Mouse (Mus musculus) kidney, adult 11 months (tissue): ENCODE data around the gene Vmn1r4.

Source experiments
- DNase-seq: peaks from one replicate; pipeline ENCODE4 v3.0.0; 2022

The Vmn1r4 gene

DNA sequence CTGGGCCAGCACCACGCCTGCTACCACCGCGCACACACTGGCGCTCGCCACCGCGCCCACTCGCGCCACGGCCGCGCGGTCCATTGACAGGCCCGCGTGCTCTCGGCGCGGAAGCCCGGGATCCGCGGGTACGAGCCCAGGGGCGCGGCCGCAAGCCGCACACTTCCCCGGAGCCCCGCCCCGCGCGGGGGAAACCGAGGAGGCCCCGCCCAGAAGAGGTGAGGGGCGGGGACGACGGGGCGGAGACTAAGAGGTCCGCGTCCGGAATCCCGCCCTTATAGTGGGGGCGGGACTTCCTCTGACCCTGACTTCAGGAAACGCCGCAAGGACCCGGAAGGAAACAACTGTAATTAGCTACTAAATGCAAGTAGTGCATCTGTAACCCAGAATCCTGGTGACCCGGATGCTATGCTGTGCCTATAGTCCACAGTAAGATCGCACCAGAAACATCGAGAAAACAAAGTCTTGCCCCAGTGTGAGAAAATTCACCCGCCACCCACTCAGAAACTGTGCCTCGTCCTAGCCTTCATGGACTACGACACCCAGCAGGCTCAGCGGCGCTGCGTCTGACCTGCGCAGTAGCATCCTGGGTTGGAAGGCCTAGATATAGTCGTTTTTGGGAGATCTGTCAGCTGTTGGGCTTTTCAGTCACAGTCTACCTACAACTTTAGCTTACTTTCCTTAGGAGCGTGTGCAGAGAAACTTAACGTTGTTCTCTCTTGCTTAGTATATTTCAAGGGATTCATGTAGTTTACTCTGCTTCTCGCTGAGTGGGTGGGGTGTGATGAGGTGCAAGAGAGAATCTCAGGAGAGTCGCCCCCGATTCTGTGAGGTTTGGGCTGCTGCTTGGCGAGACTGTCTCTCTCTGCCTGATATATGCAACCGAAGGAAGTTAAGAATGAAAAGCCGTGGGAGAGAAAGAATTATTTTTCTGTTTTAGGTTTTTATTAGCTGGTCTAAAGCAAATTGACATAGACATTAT lies at the start of gene Vmn1r4, which contains the start of gene Nt5c3:
Gene Vmn1r4, plus strand, starts transcription at position 290 of the 982 bp plus-strand sequence.
Gene Nt5c3, minus strand, starts transcription at position 207 of the 982 bp plus-strand sequence.
- DNase-seq = peak; percentile 97

DNA sequence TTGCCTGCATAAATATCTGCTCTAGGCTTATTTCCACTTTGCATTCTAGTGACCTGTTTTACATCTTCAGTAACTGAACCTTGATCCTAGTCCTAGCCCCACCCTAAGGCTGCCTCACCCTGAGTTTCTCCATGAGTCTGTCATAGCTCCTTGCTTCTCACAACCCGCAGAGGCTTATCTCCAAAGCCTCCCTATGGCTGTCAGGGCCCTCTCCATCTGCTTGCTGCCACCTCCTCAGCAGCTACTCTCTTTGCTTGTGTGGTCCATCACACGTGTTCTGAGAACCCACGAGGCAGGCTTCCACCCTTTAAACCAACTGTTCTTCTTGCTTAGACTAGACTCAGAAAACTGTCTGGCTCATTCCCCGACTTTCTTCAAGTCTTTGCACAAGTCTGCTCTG lies 46.9 kb upstream of the Vmn1r4 start:
- no peak for DNase-seq

DNA sequence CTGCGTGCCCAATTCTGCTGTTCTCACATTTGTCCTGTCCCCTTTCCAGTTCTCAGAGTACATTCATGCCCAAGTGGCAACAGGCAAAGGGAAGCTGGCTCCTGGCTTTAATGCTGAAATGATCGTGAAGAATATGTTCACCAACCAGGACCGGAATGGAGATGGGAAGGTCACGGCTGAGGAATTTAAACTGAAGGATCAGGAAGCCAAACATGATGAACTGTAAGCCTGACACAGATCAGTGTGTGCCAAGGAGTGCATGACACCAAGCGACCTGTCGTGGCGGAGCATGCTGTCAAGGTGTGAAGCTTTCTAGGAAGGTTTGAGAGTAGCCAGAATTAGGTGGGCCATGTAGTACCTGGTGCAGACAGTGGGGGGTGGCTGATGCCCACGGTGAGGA lies 45.8 kb upstream of the Vmn1r4 start:
- no peak for DNase-seq

DNA sequence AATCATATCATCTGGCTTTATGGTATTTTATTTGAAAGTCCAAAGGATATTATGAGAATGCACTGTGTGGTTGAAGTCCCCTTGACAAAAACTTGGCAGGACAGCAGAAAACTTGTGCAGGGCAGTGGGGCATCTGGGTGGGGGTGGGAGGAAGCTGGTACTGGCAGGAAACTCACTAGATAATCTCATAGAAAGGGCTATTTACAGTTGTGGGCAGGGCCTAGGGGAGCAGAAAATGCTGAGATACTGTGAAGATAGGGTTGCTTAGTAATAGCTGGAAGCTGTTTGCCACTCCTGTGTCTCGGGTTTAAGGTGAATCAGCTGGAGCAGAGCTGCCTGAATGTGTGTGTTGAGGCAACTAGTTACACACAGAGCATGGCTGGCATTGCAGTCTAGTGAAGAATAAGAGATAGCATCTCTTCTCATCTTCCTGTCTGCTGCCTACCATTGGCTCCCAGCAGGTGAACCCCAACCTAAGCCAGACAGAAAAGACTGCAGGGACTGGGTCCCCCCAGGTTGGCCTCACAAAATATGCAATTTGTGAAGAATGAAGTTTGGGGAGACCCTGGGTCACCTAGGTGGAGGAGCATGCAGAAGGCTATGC lies 44.4 kb upstream of the Vmn1r4 start:
- no peak for DNase-seq

DNA sequence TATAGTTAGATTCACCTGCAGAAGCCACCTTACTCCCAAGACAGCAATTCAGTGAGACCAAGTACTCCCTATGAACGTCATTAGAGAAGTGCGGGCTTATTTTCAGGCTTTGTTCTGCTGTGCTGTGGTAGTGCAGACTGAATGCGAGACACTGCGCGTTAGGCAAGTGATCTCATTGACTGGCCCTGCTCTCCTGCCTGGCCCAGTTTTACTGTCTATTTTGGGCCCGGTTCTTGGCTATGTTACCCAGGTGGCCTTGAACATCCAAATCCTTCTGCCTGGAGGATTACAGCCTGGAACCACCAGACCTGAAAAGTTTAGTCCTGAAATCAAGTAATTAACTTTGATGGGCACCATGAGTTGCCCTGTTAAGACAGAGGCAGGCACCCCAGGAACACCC lies 35.3 kb upstream of the Vmn1r4 start:
- DNase-seq = no peak

DNA sequence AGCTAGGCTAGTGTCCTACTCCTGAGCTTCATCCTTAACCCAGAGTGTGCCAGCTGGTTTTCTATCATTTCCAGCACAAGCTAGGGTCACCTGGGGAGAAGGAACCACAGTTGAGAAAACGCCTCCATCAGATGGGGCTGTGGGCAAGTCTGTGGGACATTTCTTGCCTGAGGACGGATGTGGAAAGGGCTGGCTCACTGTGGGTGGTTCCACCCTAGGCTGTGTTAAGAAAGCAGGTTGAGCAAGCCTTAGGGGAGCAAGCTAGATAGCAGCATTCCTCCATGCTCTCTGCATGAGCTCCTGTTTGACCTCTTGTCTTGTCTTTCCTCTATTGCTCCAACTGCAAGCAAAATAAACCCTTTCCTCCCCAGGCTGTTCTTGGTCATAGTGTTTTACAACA lies 33.1 kb upstream of the Vmn1r4 start:
- no peak for DNase-seq

DNA sequence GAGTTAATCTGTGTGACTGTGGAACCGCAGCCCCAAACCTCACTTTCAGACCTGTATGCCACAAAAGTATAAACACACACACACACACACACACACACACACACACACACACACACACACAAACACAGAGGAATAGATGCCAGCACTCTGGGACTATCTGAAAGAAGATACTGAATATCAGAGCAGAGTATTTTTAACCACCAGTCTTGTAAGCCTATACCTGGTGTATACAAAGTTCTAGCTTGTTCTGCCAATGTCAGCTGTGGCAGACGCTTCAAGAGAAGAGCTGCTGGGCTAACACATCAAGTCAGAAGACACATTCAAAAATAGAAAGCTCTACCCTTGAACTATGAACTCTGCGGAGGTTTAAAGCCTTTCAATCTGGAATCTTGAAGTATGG lies 24.2 kb upstream of the Vmn1r4 start:
- no peak for DNase-seq

DNA sequence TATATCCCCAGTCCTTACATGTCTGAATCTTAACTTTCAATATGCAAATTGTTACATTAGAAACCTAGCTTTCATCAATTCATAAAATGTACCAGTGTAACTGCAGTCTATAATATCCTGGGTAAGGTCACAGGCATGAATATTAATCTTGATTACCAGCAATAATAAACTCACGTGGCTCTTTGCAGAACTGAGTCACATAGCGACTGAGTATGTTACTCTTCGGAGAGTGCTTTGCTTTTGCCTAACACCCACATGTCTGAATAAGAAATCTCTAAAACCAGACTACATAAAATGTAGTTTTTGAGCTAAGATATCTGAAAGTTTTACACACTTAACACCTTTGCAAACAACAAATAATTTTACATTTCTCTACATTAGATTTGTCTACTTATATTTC lies 22.5 kb upstream of the Vmn1r4 start:
- no peak for DNase-seq

DNA sequence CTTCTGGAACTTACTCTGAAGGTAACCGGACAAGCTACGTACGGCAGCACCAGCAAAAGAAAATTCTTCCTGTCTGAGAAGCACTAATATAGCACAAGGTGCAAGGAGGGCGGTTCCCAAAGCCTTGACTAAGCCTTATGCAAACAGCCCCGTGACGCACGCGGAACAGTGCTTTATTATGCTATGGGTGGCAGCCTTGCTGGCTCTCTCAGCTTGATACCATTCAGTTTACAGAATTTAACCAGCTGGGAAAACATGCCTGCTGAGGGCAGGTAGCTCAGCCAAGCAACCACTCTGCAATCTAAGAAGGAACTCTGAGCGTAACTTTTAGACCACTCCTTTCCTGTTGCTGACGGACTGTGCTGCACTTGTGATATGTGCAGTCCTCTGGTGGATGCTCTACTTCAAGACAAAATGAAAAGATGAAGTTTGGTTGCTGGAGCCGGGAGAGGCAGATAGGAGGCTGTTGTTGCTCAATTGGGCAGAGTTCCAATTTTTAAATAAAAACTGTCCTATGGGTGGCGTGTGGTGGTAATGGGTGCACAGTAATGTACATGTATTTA lies 21.9 kb upstream of the Vmn1r4 start:
- peak; percentile 78 for DNase-seq

DNA sequence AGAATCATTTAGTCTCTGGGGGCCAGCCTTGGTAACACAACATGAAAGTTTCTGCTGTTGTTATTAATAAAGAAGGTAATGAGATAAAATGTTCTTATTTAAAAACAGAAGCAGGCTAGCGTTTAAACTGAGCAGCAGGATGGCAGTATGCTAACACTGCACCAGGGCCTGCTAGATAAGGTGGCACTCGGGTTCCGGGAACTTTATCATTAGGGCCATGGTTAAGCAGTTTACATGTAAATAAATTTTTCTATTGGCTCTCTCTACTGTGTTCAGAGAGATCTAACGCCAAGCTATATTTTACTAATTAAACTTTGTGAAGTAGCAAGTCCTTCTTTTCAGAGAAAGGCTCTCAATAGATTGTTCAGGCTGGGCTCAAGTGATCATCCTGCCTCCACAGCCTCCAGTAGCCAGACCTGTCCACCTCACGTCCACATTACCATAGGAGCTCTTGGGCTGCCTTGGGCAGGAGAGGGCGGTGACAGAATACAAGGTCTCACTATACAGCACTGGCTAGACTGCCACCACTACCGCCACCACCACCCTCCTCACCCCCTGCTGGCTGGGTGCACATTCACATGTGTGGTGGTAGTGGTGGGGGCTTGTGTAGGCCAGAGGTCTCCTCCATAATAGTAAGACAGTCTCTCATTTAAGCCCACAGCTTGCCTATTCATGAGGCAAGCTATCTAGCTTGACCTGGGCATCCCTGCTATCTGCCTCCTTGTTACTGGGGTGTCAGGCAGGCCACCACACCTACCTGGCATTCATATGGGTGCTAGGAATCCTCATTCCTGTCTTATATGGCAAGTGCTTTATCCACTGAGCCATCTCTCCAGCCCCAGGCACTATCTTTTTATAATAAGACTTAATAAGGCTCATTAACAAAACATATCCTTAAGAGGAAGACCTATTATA lies 21.0 kb upstream of the Vmn1r4 start:
- no peak for DNase-seq

DNA sequence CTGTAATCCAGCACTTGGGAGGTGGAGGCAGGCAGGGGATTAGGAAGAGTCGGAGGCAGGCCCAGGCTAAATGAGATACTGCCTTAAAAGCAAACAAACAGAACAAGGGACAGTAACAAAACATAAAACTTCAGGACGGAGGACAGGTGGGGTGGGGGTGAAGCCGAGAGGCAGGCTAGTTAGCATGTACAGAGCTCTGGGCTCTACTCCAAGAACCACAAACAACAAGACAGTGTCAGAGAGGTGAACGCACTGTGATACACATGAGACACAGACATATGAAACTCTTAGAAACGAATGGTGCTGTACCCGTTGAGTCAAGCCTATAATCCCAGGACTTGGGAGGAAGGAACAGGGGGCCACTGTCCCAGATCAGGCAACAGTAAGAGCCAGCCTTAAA lies 20.0 kb upstream of the Vmn1r4 start:
- DNase-seq = no peak

DNA sequence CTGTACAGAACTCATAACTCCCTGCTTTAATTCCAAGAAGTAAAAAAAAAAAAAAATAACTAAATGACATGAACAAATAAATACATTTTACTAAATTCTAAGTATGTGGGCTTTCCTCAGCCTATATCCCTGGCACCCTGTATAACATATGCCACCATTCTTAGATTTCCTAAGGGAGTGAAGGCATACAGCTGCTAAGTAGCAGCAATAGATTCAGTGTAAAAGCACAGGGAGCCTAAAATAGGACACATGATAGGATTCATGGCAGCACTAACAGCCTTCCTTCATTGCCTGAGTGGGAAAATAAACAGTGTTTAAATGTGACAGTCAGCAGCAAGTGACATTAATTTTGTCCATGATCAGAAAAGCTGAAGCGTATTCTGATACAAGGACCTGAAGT lies 19.5 kb upstream of the Vmn1r4 start:
- no peak for DNase-seq

DNA sequence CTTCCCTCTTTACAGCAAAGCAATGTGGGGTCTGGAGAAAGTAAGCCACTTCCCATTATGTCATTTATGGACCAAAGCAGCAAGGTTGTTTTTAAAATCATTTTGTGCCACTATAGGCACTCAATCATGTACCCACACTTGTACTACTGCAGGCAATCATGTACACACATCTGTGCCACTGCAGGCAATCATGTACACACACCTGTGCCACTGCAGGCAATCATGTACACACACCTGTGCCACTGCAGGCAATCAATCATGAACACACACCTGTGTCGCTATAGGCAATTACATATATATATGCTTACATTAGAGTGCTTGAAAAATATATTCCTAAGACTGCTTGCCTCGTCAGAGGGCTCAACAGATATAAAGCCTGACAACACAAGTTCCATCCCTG lies 18.8 kb upstream of the Vmn1r4 start:
- DNase-seq = no peak

DNA sequence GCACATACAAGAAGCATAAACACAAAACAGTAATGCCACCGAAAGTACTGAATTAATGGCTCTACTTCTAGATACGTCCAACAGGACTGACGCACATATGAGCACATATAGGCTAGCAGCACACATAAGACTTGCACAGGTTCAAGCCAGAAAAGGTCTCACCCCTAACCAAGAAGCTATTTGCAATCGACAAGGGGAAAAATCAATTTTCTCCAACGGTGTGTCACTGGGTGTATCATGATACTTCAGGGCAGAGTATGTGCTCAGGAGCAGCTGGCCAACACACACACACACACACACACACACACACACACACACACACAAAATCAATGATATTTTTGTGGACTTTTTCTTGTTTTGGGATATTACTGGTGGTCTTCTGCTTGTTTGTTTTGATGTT lies 18.3 kb upstream of the Vmn1r4 start:
- no peak for DNase-seq

DNA sequence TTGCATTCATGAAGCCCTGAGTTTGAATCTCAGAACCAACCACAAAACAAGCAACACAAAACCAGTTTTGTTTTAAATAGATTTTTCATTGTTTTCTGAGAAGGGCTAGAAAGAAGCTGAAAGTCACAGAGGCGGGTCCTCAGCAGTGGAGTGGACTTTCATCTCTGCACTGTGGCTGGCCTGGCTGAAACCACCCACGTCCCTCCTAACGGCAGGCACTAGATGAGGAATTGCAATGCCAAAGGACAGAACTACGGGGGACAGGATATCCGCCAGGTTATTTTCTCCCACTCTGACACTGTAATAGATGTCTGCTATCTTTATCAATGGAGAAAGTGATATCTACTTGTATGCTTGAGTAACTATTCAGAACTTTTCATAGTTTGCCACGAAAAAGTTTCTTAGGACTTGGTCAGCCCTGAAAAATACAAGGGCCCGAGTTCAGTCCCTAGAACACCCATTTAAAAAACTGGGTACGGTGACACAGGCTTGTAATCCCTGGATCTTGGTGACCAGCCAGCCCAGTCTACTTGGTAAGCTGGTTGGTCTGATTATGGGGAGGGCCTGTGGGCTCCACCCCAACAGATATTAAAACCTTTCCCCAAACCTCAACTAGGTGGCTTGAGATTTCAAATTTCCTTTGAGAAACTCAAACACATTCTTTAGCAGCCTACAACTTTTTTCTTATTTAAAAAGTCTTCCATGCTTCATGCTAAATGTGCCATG lies 17.5 kb upstream of the Vmn1r4 start:
- DNase-seq = peak; percentile 63

DNA sequence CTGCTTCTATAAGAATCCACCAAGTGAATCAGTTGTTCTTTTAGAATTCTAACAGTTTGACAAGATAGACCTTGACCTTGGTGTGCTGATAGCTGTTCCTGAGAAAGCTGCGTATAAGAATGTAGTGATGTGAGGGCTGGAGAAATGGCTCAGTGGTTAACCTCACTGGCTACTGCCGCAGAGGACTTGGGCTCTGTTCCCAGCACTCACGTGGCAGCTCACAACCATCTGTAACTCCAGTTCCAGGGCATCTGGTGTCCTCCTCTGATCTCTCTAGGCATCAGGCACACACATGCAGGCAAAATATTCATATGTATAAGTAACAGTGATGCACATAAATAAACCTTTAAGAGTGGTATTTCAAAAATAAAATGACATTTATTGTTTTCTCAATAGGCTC lies 15.8 kb upstream of the Vmn1r4 start:
- DNase-seq = no peak

DNA sequence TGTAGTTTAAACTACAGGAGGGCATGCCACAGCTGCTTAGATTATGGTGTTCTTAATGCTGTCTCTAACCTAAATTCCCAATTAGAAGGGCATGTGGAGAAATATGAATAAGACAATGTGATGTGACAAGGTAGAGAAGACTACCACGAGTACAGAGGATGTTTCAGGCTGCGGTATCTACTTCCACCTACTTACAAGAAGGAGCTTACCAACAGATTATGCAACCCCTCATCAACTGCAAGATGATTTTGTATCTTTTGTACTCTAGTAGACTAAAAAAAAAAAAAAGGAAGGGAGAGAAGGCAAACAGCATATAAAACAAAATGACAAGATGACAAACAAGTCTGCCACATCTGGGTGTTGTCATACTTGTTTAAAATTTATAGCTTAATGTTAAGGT lies 15.4 kb upstream of the Vmn1r4 start:
- DNase-seq = no peak

DNA sequence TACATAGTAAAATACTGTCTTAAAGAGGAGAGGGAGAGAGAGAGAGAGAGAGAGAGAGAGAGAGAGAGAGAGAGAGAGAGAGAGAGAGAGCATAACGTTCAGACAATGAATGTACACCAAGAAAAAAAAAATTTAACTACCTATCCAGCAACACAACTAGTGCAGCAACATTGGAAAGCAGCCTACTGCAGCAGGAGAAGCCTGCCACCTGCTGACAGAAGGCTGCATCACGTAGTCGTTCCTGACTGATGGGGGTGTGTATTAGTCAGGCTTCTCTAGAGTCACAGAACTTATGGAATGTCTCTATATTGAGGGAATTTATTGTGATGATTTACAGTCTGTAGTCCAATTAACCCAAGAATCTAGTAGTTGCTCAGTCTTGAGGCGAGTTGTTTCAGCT lies 14.9 kb upstream of the Vmn1r4 start:
- DNase-seq = peak; percentile 61

DNA sequence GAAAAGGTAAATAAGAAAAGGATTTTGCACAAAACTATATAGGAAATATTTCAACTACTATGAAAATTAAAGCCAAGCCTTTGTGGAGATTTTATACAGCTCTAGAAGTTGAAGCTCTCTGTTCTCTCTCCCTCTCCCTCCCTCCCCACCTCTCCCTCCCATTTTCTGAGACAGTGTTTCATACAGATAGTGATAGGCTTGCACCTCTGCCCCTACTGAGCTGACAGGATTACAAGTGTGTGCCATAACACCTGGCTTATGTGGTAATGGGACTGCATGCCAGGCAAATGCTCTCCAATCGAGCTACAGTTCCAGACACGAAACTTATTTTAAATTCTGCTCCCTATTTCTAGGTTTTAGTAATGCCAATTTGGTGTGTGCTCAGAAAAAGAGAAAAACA lies 12.9 kb upstream of the Vmn1r4 start:
- DNase-seq = no peak

DNA sequence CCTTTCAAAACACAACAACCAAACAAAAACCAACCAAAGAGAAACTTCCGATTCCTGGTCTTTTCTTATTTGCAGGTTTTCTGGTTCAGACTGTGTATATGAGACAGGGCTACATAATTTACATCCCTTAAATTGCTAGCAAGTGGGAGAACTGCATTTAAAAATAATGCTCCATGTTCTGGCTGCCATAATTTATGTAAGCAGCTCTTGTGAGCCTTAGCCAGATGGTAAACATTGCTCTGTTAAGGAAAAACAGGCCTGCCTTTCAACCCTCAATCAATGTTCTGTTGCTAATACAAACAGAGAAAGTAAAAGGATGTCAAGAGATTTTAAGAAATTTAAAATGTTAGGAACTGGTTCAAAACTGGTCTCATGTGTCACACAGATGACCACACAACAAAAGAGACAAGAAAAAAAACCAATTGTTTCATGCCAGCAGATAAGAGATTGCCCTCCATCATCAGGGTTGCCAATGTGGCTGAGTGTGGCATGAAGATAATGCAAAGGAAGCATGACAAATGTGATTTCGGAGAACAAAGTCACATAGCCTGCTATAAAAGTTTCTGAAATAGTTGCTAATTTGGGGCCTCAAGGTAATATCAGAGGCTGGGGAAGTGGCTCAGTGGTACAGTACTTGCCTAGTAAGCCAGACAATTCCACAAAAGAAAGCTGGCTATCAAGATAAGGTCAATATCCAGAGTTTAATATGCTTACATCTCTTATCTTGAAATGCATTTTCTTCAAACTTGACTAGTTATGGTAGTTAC lies 10.5 kb upstream of the Vmn1r4 start:
- no peak for DNase-seq

DNA sequence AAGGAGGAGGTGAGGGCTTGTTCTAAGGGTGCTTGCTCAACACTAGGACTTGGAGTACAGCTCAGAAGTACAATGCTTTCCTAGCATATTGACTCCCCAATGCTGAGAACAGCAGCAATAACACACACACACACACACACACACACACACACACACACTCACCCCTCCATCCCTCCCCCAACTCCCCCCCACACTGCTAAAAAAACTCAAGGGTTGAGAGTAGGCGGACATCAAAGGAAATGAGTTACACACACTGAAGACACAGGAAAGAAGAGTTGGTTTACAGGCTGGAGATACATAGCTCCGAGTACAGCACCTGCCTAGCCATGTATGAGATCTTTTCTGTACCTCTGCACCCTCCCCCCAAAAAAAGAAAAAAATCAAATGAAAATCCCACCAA lies 7.5 kb upstream of the Vmn1r4 start:
- DNase-seq = no peak
